ENCODE assay signal across 8 mouse cellular contexts in genomic region chr13:64248775-64249524, GRCm38 (mm10). TPM values are rescaled to one million over a fixed set of nuclear protein-coding genes. Genes with fewer than 3 reads are reported as not detected.
DNase-seq lines count a peak whose midpoint lies in the region; ATAC-seq and TF ChIP-seq lines count a peak whose summit lies in the region.

No protein-coding gene starts in this region.

- H3K27ac ChIP-seq in forebrain, embryonic 14.5 days (ENCODE audit: low read depth, low read length), result no peak overlapping the region
- no peak overlapping the region for H3K27ac ChIP-seq in neural tube, embryonic 15.5 days (replicated peaks)

- H3K4me1 ChIP-seq in forebrain, embryonic 14.5 days (ENCODE audit: control insufficient read depth, insufficient read depth, low read length), result 0 out of 2 replicates have a peak, but pooled peaks cover 2% of the 10 kb centered on the region
- H3K4me1 ChIP-seq in lung, adult 2 months (ENCODE audit: control insufficient read depth, insufficient read depth, low read length), result no peaks in the 10 kb centered on the region
- peaks cover 10% of the 10 kb centered on the region for H3K4me1 ChIP-seq in neural tube, embryonic 15.5 days

- peak; percentile 80 for TF ChIP-seq CTCF in lung, adult 2 months (IDR thresholded peaks at IDR 0.05; ENCODE audit: insufficient read depth, low read length)

- H3K27me3 ChIP-seq in forebrain, embryonic 14.5 days (replicated peaks; ENCODE audit: control insufficient read depth, insufficient read depth, low read length), result no peaks in the 10 kb centered on the region
- no peaks in the 10 kb centered on the region for H3K27me3 ChIP-seq in neural tube, embryonic 15.5 days (replicated peaks)

- H3K4me3 ChIP-seq in forebrain, embryonic 14.5 days (ENCODE audit: low read depth, low read length), result peak overlapping the region; percentile 38
- H3K4me3 ChIP-seq in lung, adult 2 months (replicated peaks; ENCODE audit: extremely low read depth, low read depth, low read length), result peak overlapping the region; percentile 93
- peak overlapping the region; percentile 46 for H3K4me3 ChIP-seq in neural tube, embryonic 15.5 days (replicated peaks)

- H3K36me3 ChIP-seq in forebrain, embryonic 14.5 days (ENCODE audit: control insufficient read depth, insufficient read depth, low read length), result no peaks in the 10 kb centered on the region
- H3K36me3 ChIP-seq in neural tube, embryonic 15.5 days, result no peaks in the 10 kb centered on the region

- H3K9me3 ChIP-seq in forebrain, embryonic 14.5 days (replicated peaks; ENCODE audit: control insufficient read depth, low read length), result no peaks in the 10 kb centered on the region
- H3K9me3 ChIP-seq in neural tube, embryonic 15.5 days (replicated peaks), result no peaks in the 10 kb centered on the region

- intact Hi-C loops in heart, postnatal 14 days (cut with DNase I), result loop anchor here (1.0 to 5.0 kb wide), 2 partner anchors 60 to 188 kb away; no protein-coding TSS in a partner anchor

- H3K4me2 ChIP-seq in forebrain, embryonic 14.5 days (ENCODE audit: low read length), result peak overlapping the region; percentile 95
- peak overlapping the region; percentile 85 for H3K4me2 ChIP-seq in neural tube, embryonic 15.5 days

- H3K9ac ChIP-seq in forebrain, embryonic 14.5 days (ENCODE audit: low read length), result peak overlapping the region; percentile 67
- peak overlapping the region; percentile 39 for H3K9ac ChIP-seq in neural tube, embryonic 15.5 days (replicated peaks)

- ATAC-seq in forebrain, embryonic 14.5 days, result peak; percentile 85
- peak; percentile 75 for ATAC-seq in neural tube, embryonic 15.5 days (ENCODE audit: low FRiP score)

- peak; percentile 82 for DNase-seq in ES-CJ7 (ENCODE audit: low read depth, low spot score)
- DNase-seq in cerebellum, adult 11 months, result peak; percentile 81
- DNase-seq in forebrain, embryonic 14.5 days (ENCODE audit: low spot score), result peak; percentile 72
- DNase-seq in heart, postnatal 14 days, result peak; percentile 92 to 95
- peak; percentile 53 to 82 for DNase-seq in layer of hippocampus, adult 18-20 months (ENCODE audit: low spot score in 2 of 2)
- peak; percentile 92 for DNase-seq in lung, adult 2 months
- DNase-seq in testis, postnatal 14 days (ENCODE audit: low spot score), result peak; percentile 82

- 8% methylated on average over 22 of the region's 22 CpGs for WGBS in forebrain, embryonic 14.5 days
- 7% methylated on average over 22 of the region's 22 CpGs for WGBS in lung, adult 2 months
- WGBS in neural tube, embryonic 15.5 days, result 8% methylated on average over 22 of the region's 22 CpGs

- no peak for TF ChIP-seq POLR2A in lung, adult 2 months (IDR thresholded peaks at IDR 0.05; ENCODE audit: borderline replicate concordance, extremely low read depth, low read depth, low read length)

RNA-seq across cellular contexts. Expression of gene Cdc14b, which starts 26.1 kb away (rescaled TPM):
- 3.1 and 3.5 TPM in 2 replicates for polyA plus RNA-seq in forebrain, embryonic 14.5 days (2014; fragmentation: Nextera tagmentation; extraction: Ambion mirVana)
- total RNA-seq in heart, postnatal 14 days (2021), result 1 to 10 TPM; 8.9 to 9.0 TPM
- 10 to 100 TPM; 11.2 to 13.1 TPM for total RNA-seq in layer of hippocampus, adult 18-20 months (2021)
- 4.2 and 6.6 TPM in 2 replicates for polyA plus RNA-seq in lung, adult 2 months (2012; rRNA removed)
- polyA plus RNA-seq in neural tube, embryonic 15.5 days (2015; fragmentation: Nextera tagmentation; extraction: Ambion mirVana), result 2.8 and 6.1 TPM in 2 replicates

Comparison
In these comparisons a context has a peak if more than half of its experiments do, and no peak if none do; other contexts are left out.
1. H3K4me3 ChIP-seq: peak in every context shown above with its lines; median percentile 93 in lung, adult 2 months; 46 in neural tube, embryonic 15.5 days; 38 in forebrain, embryonic 14.5 days.